Mouse (Mus musculus) lung, postnatal 4 days (tissue): ENCODE measurements around the gene Arhgap25.
"Not testable (repeated sequence)": the region's sequence is repeated elsewhere in the genome, so short reads cannot be mapped to it uniquely, and the experiment has no call there.

ENCODE experiments used
- DNase-seq, 2 experiments: peaks; one replicate each; pipeline ENCODE4 v3.0.0; 2021

Gene Arhgap25

DNA sequence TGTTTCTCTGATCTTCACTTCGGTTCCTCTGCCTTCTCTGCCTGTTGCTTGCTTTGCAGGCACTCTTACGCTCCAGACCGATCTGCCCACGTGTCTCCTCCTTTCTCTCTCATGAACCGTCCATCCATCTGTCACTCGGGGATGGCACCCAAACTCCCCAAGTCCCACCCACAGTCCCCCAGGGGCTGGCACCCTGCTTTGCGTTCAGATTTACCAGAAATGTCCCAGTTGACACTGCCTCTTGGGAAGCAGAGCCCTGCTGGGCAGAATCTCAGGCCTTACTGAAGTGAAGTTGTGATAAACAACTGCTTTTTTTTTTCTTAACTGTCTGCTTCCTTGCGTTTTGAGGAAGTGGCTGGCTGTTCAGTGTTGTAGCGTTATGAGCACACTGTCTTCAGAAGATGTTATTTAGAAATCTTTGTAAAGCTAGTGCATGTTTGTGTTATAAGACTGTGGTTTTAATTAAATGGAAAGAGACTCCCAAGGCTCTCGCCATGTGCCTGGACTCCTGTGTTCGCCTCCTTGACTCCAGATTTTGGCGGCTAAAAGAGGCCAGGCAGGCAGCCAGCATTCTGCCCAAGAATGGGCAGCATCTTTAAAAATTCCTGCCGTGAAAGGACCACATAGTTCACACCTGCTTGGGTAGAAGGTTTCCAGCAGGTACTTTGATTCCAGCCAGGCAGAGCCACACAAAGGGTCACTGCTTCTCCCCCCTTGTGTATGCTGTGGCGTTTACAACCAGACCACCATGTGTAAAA, at the start of gene Arhgap25:
Gene Arhgap25 (minus strand): TSS at position 307 of the 758 bp plus-strand sequence.
- peak; percentile 55 to 61 for DNase-seq

DNA sequence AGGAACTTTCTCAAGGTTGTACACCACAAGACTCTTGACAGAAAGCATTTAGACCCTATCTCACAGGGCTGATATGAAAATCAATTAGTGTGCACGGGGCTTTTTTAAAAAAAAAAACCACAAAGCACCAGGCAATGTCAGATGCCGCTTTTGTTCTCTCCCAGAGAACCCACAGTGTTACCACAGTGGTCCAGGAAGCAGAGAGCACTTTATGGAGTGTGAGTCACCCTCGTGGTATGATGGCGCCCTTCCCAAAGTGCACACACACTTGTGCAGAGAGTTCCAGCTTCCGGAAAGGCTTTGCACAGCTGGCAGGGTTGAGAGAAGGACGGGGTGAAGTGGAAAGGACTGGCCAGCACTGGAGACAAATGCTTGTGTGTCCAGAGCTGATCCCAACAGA, 49.4 kb upstream of the Arhgap25 start:
- DNase-seq: peak; percentile 84 to 90

DNA sequence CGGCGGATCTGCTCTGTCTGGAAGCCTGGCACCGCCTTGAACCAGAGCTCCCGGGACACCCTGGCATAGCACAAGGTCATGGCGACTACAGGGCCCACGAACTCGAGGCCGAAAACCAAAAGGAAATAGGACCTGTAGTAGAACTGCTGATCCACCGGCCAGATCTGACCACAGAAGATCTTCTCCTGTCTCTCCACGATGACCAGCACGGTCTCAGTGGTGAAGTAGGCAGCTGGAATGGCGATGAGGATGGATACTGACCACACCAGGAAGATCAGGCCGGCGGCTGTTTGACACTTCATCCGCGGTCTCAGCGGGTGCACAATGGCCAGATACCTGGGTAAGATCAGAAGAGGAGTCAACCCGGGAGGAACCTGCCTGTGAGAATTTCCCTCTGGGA, 48.5 kb upstream of the Arhgap25 start:
- no peak for DNase-seq

DNA sequence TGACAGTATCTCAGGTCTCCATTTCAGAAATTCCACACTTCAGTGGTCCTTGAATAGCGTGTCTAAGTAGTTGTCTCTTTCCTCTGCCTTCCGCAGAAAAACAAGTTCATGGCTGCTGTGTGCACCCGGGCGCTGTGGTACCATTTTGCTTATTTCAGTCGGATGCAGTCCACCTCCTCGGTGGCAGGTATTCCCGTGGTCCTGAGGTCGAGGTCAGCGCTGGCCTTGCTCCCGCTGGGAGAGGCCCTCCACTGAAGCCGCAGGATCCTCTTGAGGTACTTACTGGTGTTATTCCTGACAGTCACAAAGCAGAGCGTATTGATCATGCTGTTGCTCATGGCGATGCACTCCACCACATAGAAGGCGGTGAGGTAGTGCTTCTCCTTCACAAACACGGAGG, 48.0 kb upstream of the Arhgap25 start:
- no peak for DNase-seq

DNA sequence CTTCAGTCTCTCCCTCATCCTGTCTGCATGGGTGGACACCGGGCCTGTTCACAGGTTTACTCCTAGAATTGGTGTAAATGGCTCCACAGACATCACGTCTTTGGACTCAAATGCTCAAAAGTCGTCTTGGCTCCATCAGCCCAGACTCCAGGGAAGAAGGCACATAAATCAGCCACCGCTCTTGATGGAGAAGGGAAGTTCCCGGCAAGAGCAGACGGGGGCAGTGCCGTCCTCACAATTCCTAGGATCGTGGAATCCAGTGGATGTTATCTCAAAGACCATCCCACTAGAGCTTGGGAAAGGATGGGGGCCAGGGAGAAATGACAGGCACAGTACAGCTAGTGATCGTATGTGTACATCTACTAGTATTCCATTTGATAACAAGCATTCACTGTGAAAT, 45.2 kb upstream of the Arhgap25 start:
- DNase-seq: no peak

DNA sequence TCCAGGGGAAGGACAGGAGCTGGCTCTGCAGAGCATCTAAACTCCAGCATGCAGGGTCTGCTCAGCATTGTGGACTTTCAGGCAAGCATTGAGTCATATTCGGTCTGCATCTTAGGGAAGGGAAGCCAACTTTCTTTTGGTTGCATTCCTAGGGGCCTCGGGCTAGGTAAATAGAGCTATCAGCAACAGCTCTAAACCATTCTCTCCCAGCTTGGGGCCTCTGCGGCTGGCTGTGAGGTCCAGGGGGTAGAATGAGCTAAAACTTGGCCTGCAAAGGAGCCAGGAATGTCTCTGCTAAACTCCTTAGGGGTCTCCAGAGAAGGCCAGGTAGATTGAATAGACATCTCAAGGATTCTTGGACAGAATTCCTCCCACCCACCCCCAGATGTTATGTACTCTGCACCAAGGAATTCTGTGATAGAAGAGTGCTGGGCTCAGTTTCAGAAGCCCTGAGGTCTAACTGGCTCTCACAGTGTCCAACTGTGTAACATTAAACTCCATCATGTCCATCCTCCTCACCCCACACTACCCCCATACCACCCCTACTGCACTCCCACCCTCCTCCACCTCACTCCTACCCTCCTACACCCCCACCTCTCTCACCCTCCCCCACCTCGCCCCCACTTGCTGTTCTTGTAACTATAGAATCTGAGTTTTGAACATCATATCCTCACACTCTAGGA, 43.7 kb upstream of the Arhgap25 start:
- DNase-seq: no peak

DNA sequence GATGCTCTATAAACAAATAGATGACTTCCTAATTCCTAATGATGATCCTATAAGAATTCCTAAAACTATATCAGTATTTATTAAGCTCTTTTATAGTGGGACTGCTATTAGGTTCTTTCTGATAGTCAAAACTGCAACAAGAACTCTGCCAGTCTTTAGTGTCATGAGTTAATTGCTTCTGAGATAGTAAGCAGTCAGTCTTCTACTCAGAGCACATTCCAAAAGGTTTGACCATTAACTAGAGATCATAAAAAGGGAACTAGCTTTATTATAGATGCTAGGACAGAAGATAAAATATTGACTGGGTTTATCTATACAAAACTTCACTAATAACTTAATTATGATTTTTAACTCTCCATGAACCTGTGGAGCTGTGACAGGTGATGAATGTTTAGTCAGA, 38.8 kb upstream of the Arhgap25 start:
- not testable (repeated sequence) for DNase-seq

DNA sequence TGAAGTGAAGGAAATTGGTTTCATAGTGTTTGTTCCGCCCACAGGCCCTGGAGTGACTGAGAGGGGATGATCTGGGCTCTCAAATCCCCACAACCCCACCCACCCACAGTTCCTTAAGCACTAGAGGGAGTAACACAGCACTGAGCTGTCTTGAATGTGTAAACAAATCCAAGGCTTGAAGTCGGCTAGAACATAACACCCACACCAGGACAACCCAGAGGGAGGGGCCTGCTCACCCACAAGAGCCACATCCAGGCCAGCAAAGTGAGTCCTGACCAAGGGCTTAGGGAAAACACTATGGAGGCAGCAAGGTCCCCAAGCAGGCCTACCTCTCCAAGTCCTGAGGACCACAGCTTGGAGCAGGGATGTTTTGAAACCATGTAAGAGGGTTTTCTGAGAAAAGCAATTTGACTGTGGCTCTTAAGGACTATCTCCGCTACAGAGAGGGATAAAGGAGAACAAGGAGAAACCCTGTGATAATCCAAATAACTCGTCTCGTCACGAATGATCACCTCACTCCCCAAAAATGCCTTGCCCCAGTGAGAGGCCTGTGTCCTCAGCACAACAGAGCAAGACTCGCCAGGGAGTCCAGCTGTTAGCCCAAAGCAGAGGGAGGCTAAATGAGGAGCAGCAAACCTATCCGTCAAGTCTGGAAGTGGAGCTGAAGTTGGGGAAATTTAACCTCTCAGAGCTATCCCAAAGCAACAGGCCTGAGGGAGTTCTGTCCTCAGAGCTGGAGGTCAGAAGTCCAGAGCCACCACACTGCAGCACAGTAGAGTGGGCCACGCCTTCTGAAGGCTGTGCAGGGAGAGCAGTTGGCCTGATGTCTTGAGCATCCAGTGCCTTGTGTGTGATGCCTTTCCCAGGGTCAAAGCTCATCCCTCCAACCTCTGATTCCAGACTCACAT, 34.9 kb upstream of the Arhgap25 start:
- peak; percentile 37 to 65 for DNase-seq

DNA sequence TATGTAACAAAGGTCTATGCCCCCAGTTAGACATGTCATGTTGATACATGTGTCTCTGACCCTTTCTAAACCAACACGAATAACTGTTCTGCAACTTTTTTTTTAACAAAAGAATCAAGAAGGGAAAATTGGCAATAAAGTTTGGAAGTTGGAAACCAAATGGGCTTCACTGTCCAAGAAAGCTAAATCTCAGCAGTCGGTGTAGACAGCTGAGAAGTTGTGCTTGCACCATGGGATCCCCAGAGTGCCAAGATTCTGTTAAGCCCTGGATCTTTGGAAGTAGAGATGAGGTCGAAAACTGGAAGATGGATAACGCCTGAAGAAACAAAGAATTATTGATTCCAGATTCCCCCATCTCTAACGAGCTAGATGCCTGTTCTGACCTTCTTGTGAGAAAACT, 32.1 kb upstream of the Arhgap25 start:
- no peak for DNase-seq

DNA sequence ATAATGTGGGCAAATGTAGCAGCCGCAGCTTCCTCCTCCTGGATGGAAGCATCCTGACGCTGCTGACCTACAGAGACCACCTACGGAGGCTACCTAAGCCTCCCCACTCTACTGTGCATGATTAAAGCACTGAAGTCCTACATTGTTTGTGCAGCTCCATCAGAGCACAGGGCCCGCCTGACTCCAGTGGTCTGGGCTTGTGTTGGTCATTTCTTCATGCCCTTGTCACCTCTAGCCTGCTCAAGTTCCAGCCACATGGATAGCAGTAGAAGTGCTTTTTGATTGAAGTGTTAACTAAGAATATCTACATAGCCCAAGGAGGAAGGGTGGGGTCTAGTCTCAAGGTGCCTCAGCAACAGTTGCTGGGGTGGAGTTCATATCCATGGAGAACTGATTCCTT, 31.3 kb upstream of the Arhgap25 start:
- DNase-seq: no peak

DNA sequence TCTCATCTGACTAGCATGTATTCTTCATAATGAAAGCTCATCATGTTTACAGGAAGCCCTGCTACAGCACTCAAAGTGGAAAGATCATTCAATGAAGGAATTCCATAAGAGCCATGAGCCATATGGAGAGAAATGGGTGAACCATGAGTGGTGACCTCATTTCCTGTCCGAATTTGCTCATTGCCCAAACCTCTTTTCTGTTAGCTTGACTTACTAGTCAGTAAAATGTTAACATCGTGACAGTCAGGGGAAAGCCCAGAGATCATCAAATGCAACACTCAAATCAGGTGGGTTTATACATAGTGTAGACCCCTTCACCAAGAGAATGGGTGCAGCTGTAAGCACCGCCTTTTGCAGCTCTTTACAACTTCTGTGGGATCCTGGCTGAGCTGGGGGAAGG, 20.7 kb upstream of the Arhgap25 start:
- no peak for DNase-seq

DNA sequence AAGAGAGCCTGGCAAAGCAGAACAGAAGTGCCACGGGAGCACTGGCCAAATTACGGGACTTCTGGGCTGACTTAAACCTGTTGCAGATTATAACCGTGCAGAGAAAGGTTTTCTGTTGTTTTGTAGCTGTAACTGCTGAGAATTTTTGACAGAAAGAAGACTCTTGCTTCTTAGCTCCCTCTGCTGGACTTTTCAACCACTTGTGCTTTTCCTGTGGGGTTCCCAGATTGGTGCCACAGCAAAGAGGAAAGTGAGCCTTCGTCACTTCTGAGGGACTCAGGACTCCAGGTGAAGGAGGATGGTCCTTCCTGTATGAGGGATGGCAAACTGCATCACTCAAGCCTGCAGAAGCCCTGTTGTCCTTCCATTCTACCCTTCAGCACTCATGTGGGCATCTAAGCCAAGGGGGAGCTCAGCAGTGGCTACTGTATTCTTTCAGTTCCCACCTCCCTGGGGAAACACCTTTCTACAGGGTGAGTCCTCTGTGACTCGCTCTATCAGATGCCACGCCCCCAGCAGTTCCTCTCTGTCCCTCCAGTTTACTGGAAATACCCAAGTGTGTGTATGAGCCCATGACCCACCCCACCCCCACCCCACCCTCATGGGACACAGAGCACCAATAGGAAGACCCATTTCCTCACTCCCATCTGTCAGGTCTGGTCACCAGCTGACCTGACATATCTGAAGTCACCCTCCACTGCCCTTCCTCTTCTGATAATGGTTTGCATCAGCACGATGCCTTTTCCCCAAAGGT, 19.2 kb upstream of the Arhgap25 start:
- peak; percentile 33 to 34 for DNase-seq

DNA sequence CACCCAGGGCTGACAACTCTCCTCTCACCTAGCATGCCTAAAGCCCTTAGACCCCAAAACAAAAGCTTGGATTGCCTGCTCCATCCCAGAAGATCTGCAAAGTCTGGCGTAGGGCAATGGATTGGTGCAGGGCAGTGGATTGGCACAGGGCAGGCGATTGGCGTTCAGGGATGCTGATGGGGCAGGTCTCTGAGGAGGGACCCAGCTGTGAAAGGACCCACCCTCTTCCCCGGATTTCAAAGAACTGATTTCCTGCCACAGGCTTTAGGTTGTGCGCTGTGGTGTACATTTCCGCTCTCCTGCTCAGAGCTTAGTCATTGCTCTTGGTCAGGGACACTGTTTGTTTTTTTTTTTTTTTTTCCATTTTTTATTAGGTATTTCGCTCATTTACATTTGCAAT, 14.8 kb upstream of the Arhgap25 start:
- no peak for DNase-seq

DNA sequence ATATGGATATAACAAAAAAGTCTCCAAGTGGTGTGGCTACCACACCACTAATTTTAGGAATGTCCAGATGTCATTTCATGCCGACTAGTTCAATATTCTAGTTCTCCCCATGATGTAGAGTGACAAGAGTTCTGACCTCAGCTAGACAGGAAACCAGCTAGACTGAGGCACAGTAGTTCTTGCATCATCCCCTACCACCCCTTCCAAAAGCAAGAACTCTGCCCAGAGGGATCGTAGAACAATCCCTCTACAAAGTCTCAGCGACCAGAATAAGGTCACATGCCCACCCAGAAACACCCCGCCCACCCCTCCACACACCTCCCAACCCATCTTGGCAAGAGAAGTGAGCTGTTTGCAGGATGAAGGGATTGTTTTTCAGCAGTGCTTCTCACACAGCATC, 14.4 kb upstream of the Arhgap25 start:
- no peak for DNase-seq

DNA sequence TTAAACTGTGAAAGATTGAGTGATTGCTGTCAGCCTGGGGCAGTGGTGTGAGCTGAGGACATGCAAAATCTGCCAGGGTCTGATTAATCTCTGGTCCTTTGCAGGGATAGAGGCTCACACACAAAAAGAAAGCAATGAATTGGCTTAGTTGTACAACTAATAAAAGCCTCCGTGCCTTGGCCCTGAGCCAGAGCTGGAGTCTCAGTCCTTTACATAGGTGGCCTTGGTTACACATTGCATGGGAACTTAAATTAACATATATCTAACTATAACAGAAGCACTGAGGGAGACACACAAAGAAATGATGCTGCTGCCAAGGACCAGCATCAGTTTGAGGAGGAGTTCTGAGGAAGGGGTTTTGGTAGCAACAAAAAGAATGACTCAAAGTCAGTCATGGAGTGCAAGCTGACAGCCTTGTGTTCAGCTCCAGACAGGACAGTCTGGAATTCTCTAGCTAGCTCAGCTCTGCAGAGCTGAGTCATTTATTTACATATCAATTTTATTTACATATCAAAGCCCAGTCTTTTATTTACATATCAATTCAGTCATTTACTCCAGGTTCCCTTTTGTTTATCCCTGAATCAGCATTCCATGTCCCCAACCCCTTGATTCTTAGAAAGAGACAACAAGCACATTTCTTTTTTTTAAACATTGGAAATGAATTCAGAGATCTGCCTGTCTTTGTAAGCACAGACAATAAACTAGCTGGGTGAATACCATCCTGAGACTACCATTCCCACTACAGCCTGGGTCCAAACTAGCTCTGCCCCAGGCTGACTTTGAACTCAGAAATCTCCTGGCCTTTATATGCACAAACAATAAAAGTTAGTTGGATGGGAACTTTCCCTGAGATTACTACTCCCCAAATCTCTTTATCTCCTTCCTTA, 12.5 kb upstream of the Arhgap25 start:
- DNase-seq: no peak

DNA sequence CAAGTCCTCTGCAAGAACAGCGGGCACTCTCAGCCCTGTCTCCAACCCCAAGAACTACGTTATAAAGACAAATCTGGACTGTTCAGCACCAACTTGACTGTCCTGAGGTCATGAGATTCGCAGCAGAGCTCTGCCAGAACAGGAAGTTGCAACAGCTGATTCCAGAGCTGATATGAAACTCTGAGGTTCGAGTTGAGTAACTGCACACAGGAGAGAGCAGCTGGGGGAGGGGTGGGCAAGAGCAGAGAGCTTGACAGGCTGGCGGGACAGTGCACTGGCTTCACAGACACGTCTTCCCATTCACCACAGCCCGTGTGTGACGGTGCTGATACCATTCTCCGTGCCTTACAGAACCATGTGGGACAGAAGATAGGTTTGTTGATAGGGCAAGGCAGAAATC, 9.0 kb upstream of the Arhgap25 start:
- DNase-seq: peak; percentile 78 to 80

DNA sequence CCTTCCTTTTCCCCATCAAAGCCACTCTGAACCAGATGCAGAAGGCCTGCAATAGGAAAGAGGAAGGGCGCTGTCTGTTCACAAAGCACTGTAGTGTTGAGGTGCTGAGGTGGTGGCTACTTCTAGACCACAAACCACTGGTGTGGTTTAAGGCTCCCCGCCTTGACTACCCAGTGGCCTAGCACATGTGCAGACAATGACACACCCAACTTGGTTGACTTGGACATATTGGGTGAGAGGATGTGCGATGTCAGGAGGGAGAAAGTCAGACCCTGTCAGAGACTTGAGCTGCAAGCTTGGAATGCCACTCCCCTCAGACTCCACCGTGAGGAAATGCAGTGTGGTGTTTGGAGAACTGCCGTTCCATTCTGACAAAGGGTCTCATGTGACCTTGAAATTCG, 8.1 kb upstream of the Arhgap25 start:
- peak; percentile 57 to 59 for DNase-seq

DNA sequence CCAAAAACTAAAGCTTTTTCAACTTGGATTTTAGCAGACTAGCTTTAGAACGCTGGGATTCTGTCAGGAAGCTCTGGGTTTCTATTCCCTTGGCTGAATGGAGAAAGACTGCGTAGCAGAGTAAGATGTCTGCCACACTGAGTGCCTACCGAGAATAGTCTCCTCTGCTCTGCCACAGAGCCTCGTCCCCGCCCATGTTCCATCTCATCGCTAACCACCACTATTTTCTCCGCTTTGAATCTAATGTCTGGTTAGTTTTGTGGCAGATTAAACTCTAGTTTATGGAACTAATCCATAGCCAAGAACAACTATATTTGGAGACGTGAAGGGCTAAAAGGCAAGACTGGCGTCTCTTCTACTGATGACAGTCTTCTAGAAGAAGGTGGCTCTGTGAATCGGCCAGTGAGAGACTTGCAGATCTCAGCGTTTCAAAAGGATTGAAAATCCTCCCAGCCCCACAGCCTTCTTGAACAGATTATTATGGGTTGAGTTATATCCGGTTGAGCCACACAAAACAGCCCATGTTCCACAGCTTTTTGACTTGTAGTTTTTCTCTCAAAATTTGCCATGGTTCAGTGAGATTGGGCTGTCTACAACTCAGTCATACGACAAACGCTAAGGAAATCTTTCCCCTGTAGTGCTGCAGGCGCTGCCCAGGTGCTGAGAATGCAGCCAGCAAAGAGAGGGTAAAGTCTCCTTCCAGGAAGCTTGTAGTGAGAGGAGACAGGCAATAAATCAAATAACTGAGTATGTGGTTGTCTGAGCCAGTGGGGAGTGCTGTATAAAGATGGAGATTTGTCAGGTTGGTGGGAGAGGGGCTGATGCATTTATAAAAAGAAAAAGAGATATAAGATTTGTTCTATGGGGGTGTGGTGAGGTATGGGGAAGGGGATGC, 5.6 kb upstream of the Arhgap25 start:
- DNase-seq: no peak

DNA sequence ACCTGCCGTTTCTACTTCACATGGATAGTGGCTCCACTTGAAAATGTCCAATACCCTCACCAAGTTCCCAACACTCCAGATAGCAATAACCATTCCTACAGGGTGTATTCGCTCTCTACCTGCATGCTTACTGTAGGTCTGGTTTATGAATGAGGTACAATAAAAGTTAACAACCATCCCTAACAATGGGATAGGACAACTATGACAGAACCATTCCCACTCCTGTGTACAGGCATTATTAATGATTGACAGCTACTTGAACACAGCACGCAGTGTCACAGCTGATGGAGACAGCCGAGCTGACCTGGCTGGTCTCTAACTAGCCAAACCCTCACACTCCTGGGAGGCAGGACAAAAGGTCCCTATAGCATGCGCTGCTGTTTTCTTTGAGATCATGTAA, 4.6 kb upstream of the Arhgap25 start:
- no peak for DNase-seq

DNA sequence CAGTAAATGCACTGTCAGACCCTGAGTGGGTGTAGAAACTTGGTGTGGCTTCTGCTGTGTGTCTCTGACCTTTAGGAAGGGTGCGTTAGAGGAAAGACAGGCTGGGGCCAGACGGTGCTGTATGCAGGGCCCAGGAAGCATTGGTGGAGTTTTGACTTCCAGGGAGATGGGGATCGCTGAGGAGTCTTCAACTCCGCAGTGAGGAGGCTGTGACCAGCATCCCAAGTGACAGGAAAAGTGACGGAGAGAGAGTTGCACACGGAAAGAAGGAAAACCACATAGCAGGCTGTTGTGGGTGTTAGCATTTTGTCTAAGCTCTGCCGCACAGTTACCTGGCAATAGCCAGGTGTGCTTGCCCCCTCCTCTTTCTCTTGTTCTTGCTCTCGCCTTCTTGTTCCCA, 3.2 kb upstream of the Arhgap25 start:
- no peak for DNase-seq

DNA sequence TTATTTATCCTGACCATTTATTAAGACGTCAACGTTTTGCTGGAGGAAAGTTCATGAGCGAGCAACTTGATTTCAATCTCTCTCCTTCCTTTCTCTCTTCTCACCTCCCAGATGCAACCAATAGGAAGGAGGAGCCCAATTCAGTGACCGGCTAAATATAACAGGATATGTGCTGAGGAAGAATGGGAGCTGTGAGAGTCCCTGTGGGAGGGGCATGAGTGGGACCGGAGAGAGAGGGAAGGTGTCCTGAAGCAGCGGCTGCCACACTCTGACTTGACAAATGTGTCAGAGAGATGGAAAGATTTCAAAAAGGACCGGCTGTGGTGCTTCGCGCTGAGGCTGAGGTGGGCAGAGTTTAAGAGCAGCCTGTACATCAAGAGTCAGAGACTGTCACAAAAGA, 2.6 kb upstream of the Arhgap25 start:
- peak in 1 of 2 experiments; percentile 26 for DNase-seq
